Mouse (Mus musculus): Measurements from ENCODE around the gene Crb2. TPM values are rescaled to one million over a fixed set of nuclear protein-coding genes. Genes with fewer than 3 reads are reported as not detected.

Crb2 gene
- 0.60 and 0.82 TPM in 2 replicates for total RNA-seq (2021)
- long read RNA-seq, experiment 1, partial matches to known transcripts = 0 of 1 reads
- long read RNA-seq, experiment 1, other reads (novel, unspliced or antisense) = 1 of 1 reads
- long read RNA-seq, experiment 2 = 0 reads

DNA sequence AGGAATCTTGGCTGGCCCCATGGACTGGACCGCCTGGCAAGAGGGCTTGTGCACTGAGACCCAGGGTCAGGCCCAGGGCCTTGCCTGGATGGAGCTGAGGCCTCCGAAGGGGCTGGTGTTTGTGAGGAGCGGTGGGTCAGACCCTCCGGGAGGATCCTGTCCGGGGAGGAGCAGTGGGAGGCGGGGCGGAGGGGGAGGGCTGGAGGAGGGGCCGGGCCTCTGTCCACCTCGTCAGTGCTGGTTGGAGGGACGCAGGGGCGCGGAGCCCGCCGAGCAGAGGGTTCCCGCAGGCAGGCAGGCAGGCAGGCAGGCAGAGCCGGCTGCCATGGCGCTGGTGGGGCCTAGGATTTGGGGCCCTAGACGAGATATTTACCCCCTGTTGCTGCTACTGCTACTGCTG, at the start of gene Crb2:
Gene Crb2, plus strand, starts transcription at position 234 of the 400 bp plus-strand sequence.
- peak; percentile 25 for DNase-seq

DNA sequence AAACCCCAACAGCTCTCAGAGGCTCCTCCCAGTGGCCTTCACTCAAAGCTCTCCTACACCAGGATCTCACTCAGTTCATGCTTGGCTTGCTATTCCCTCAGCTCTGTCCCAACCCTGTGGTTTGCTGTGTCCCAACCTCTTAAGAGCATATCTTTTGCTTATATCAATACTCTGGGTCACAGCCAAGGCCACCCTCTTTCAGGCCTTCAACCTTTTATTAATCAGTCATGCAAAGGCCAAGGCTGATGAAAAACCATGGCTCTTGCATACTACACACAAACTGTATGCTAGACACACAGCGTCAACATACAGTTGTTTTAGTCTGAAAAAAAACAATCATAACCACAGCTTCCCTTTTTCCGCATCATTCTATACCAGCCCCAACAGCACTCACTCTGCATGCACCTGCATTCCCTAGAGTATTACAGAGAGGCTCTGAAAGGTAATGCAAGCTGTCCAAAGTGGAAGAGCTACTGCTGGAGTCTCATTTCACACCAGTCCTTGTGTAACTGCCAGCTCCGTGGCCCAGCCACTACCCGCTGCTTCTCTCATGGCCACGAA, 44.7 kb upstream of the Crb2 start:
- peak; percentile 73 for DNase-seq

DNA sequence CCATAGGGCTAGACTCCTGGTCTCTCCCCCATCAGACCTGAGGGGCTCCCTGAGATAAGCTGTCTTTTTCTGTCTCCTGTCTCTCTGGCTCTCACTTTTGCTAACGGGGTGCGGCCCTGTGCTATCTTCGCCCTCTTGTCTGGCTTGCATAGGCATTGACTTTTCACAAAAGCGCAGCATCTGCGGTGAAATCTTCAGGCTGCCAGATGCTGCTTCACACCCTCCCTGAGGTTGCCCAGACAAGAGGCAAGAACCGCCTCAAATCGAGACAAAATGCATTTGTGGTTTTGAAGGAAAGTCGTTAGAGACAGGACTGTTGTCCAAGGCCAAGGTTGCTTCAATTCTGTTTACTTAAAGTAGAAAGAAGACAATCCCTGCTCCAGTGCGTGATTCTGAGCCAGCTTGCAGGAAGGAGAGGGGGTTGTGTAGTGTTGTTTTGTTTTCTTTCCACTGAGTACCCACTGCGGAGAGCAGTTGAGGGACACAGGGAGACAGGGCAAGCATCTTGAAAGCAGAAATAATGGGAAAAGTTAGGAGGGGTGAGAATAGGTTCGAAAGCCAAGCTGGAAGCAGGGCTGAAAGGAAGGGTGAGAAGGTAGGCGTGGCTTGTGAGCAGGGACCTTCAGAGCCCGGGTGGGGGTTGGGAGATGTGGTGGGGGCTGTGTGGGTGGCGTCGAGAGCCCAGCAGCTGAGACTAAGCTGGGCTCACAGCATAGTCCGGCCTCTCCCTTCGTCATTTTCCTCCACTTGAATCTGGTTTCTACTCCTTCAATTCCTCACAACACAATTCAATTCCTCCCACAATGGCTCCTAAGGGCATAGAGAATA, 40.9 kb upstream of the Crb2 start:
- DNase-seq = peak; percentile 66

DNA sequence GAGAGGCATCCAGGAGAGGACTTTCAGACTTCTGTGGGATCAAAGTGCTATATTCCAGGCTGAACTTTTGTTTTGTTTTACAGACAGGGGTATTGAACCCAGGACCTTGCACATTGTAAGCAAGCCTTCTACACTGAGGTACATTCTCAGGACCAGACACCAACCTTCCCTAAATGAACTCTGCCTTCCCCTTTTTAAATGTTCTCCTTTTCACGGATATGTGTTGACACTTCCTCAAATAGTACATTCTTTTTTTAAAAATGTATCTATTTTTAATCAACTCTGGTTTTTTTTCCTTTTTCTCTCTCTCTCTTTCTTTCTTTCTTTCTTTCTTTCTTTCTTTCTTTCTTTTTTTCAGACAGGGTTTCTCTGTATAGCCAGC, 40.3 kb upstream of the Crb2 start:
- no peak for DNase-seq

DNA sequence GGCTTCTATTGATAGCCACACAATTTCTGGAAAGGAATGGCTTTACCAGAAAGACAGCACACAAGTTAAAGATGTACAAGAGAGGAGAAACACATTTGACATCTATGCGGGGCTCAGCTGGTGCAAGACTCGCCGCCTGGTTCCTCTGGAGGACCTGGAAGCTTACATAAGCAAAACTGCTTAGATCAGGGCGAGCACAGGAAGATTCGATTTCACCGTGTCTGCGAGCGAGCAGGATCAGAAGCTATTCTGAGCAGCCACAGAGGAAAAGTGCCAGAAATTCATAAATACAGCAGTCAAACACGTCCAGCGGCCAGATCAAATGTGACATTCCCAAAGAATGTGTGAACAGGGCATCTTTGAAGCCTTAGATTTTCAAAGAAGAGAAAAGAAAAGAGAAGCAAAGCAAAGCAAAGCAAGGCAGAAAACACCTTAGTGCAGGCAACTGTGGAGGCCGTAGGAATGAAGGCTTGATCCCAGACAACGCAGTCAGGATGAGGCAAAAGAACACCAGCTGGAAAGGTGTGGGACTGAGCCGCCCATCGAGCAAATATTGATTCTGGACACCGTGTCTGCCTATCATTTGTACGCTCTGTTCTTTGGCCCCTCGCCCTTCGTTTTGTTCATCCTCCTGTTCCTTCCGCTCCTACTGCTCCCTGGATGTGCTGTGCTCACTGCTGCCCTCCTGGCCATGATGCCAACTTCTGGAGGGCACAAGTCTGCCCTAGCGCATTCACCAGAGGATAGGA, 34.1 kb upstream of the Crb2 start:
- no peak for DNase-seq

DNA sequence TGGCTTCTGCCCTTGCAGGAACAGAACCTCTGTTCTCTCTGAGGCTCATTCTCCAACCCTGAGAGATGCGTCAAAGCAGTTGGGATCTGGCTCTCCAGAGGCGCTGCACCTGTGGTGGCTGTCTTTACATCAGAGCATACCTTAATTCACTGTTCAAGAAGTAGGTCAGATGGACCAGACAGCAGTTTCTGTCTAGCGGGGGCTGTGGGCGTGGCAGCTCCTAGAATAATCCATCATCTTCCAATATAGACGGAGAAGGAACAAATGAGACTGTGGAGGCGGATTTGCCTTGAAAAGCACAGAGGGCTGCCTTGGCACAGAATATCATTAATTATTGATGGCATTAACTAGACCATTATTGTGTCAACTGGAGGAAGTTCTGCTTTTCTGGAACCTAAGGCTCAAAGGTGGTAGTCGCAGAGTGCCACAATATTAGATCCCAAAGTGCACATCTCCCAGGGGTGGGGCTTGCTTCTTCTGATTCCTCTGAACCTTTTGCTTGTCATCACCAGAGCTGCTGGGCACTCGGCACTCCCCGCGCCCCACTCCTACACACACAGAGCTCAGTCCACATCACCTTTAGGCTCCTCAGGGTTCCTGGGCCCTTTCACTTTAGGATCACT, 31.2 kb upstream of the Crb2 start:
- DNase-seq = no peak

DNA sequence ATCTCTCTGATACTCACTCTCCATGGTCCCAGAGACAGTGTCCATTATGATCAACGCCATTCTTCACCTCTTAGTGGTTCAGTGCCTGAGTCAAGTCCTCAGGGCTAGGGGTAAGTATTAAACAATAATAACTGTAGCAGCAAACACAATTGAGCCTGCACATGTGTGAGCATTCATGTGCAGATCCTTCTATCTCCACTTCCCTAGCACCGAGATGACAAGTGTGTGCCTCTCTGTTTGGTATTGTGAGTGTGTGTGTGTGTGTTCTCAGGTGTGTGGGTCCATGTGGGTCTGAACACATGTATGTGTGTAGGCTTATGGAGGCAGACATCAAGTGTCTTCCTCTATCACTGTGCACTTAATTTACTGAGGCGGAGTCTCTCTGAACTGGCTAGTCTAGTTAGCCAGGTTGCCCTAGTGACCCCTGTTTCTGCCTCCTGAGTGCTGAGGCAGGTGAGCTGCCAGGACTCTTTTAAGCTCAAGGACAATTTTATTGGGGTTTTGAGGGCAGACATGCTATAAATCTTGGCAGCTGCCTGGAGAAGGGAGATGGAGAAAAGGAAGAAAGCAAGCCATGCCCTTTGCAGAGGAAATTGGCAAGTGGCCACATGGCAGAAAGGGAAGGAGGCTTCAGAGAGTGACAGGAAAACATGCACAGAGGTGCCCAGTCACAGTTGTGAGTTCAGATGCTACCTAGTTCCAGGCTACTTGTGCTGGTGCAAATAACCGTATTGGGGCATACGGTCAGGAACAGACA, 29.6 kb upstream of the Crb2 start:
- peak; percentile 38 for DNase-seq

DNA sequence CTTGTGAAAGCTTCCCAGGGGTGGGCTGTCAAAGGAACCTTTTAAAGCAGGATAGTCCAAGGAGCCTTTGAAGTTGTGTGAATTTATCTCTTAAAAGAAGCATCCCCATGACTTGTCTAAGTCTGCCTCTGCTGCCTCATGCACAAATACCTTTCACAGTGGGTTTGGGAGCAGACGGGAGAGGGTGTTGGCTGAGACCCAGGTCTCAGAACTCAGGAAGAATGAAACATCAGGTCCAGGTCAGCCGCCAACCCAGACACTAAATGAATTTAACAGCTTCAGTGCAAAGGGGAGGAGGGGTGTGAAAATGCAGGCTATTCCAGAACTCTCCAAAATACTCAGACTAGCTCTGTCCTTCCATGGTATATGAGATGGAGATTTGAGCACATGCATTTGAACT, 28.1 kb upstream of the Crb2 start:
- no peak for DNase-seq

DNA sequence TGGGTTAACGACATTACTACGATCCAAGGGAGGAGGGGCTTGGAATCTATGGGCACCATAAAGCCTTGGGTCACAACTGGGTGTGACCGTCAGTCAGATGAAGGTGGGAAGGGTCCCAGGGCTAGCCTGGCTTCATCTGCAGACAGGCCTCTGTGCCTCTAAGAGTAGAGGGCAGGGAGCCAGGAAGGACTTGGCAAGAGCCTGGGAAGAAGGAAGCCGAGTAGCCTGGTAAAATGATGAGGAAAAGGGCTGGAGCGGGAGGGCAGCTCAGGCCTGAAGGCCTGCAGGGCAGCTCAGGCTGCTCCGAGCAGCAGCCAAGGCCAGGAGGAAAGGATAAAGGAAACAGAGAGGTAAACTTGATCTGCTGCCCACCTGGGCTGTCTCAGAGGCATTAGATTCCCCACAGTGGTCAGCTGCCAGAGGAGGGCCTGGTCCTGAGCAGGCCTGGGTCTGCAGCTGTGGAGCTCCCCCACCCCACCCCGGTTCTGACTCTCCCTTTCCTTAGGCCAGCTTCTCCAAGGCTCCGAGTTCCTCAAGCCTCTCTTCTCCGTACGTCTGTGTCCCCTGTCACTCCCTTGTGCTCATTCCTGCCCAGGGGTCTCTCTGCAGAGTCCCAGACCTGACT, 27.5 kb upstream of the Crb2 start:
- peak; percentile 57 for DNase-seq

DNA sequence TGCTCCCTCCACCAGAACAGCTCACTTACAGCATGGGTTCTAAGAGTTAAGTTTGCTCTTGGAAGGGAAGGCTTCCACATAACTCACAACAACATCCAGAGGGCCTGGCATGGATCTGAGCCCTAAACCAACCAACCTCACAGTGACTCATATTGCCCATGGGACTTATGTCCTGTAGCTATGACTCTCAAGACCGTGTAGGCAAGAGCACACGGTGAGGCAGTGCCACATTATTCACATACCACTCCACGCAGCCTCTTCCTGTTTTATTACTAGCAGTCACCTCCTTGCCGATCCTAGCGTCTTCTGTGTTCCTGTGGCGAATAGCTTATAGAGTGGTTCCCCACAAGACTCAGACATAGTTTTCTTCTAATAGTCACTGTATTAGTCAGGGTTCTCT, 26.7 kb upstream of the Crb2 start:
- DNase-seq = no peak

DNA sequence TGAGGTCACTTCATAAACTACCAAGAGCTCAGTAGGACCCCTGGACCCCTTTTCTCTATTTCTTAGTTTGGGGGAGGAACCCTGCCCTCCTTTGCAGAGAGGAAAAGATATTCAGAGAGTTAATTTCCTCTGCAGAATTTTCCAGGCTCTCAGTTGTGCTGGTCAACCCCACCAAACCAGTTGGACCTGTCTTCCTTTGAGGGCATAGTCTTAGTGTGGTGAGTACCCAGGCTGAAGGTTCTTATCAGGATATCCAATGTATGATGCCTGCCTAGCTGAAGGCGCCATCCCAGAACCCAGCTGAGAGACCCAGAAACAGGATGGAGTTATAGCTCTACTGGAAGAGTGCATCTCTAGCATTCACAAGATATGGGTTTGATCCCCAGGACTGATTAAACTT, 24.9 kb upstream of the Crb2 start:
- DNase-seq = no peak

DNA sequence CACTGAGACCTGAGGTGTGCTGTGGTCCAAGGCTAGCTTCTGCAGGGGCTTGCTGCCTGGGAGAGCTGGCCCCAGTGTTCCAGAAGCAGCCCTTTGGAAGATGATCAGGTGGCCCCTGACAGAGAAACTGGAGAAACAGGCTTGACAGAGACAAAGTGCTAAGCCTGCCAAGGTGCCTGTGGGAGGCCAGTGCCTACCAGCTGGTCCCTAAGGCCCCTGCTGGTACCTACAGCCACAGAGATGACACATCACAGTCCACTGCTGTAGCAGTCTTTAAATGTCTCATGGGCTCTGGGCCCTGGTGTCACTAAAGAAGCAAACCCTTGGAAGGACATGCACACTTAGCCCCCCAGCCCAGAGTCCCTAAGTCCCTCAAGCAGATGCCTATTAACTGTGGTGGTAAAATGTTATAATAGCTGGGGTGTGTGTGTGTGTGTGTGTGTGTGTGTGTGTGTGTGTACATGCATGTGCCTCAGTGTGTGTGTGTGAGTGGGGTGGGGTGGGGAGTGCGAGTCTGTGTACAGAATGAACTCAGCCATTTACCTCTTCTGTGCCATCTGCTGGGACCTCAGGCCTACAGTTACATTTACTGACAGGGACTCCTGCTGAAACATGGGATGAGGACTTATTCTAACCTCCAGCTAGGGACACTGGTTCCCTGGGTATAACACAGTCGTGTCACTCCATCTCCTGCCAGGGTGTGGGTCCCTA, 19.7 kb upstream of the Crb2 start:
- DNase-seq = no peak

DNA sequence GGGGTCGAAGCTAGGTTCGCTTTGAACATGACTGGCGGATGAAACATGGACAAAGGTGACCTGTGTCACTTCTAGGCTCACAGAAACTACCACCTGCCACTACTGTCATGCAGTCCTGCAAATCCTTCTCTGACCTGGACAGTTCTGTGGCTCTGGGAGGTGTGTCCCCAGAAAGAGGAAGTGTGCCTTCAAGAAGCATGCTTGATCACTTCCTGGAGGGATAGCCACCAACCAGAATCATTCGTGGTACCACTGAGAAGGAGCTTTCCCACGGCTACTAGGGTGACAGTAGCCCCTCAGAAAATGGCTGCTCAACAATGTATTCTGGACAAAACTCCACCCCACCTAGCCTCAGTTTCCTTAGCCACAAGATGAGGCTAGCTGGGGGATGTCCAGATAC, 19.0 kb upstream of the Crb2 start:
- no peak for DNase-seq

DNA sequence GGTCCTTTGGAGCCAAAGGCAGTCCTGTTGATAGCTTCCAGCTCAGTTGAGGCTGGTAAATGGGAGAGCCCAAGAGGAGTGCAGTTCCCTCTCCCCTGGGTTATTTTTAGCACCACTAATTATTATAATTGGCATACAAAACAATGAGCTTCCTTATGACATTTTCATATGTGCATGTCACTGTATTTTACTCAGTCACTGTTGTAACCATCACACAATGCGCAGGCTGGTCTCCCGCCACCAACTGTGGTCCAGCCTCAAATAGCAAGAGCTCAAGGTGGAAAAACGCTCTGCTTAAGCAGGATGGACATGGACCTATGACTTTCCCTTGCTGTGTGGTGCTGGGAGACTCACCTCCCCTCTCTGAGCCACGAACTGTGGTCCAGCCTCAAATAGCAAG, 18.3 kb upstream of the Crb2 start:
- DNase-seq = no peak

DNA sequence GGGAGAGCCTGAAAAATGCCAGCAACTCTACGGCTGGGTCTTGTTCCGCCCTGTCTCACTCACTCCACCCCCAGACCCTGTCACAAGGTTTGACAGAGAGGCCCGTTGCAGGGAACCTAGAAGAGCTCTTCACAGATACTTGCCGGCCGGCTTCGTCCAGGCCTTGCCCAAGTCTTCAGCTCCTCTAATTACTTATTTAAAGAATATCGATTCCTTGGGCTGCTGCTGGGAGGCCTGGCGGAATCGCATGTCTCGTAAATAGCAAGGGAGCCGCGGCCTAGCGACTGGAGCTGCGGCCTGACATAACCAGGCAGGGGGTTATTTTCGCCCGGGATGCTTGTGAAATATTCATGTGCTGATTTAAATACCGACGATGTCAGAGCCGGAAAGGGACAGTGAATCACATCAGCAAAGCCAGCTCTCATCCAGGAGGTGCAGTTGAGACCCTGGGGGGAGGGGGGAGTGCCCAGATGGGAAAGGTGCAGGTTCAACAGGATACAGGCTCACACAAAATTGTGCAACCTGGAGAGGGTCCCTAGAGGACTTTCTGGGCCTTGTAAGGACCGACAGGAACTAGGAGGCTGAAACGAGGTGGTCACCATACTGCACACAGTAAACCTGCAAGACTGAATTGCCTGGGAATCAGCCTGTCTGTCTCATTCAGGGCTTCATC, 17.6 kb upstream of the Crb2 start:
- DNase-seq = peak; percentile 43

DNA sequence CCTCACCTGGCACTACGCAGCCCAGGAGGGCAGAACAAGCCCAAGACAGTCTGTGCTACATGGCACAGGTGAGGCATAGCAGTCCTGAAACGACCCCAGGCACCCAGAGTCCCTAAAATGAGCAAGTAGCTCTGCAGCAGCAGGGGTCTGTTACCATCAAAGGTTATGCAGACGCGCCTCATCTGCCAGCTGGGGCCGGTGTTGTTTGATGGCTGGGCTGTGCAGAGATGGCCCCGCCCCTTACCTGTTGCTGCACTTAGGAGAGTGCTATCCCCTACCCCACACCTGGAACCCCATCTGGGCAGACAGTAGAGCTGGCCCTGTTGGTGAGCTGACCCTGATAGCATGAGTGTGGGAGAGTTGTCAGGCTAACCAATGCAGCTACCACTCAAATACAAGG, 15.4 kb upstream of the Crb2 start:
- DNase-seq = no peak

DNA sequence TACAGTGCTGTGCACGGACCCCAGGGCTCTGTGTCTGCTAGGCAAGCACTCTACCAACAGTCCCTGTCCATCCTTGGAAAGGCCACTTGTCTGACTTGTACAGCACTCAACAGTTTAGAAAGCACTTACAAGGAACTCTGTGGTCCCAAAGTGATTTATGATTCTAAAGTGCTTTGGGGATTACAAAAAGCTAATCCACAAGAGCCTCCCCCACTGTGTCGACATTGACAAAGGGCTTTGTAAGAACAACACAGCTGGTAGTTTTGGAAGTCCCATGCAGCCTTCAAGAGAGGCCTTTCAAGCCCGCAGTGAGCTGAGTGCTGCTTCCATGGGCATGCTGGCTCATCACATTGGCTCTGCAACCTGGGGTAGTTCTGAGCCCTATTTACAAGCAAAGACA, 12.4 kb upstream of the Crb2 start:
- DNase-seq = no peak

DNA sequence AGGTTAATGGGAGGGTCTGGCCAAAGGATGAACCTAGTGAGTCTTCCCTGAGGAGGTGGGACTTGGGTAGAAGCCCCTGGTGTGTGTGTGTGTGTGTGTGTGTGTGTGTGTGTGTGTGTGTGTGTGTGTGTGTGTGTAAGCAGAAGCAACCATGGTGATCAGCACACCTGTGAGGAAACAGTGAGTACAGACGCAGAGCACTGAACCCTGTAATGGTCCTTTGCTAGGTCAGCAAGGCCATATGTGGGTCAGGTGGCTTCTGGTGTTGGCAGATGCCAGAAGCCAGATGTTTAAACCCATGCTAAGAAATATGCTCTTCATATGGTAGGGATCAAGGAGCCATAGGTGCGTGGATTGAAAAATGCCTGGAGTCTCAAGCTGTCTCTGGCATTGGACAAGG, 11.5 kb upstream of the Crb2 start:
- no peak for DNase-seq

DNA sequence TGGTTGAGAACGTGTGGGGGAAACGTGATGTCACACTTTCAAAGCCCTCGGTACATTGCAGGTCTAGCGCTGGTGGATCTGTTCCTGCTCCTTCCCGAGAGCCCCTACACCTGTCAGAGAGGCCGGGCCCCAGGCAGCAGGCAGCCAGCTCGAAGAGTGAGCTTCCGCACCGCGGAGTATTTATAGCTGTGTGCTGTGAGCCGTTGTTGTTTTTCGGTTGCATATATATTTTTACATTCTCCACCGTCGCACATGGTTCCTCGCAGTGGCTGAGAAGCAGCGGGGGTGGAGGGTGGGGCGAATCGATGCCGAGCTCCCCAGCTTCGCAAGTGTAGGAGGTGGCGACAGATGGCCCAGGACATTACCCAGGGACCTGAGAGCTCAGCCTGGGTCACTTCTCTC, 11.0 kb upstream of the Crb2 start:
- DNase-seq = no peak

DNA sequence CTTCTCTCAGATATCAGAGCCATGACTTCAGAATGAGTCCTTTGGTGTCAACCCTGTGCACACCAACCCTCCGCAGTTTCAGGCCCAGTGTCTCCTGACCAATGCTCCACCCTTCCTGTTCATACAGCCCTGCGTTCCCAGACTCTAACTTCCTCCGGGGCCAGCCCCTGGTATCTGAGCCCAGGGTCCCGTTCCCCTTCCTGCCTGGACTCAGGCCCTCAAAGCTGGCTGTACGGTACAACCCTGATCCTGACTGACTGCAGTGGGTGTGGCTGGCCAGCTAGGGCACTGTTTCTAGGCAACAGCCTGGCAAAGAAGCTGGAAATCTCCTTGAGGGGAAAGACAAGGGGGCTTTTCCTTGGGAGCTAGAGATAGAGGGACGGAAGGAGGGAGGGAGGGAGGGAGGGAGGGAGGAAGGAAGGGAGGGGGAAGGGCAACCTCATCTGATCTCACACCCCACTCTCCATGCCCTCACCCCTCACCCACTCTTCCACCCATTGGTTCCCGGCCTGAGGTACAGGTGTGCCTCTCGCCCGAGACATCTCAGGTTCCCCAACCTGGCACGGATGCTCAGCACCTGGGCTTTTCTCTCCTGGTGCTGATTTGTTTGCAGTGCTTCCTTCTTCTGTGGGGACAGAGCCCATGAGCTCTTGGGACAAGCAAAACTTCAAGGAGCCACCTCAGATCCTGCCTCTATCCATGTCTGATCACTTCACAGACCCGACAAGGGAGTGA, 9.9 kb upstream of the Crb2 start:
- no peak for DNase-seq

All from adrenal gland, postnatal 14 days (tissue).